Comparison of ENCODE assay signal across 8 mouse cellular contexts in the genomic region with DNA sequence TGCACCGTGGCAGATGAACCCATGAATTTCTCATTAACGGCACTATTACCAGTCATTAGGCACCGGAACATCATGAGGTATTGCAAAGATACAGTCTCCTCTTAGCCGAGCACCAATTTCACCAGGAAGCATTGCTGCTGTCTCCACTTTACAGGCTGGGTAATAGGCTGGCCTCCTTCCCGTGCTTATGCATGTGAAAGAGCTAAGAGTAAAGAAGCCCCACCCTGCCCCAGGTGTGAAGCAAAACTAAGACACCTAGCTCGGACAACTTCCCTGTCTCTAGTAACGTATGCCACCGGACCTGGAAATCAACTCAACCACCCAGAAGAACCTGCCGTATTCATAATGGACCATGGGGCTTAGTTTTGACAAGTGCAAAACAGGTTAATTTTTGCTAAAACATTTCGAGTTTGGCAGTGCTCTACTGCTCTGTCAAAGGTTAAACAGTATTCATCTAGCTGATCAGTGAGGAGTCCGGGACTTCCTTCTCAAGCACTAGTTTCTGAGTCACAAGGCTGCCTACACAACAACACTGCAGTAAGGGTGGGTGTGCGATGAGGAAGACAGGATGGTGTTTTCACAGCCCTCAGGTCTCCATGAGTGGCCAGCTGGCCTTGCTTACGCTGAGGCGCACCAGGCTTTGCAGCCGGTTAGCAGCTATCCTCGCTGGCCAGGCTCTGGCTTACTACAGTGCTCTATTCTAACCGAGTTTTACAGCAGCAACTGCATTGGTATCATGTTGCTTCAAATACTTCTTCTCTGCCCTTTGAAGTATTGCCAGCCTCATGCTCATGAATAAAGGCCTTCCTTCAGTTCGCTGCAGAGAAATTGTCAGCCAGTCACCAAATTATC.
DNase-seq lines count a peak whose midpoint lies in the region; ATAC-seq lines count a peak whose summit lies in the region.

No protein-coding gene starts in this region.

- no peaks in the 10 kb centered on the region for H3K36me3 ChIP-seq in forebrain, embryonic 15.5 days

- no peak overlapping the region; the same call in 1 of the 2 replicates for H3K27ac ChIP-seq in forebrain, embryonic 15.5 days (replicated peaks)

- ATAC-seq in forebrain, embryonic 15.5 days (replicated peaks), result peak; percentile 14; the same call in 1 of the 2 replicates
- no peak for ATAC-seq in granulocyte monocyte progenitor cell, adult 5-6 weeks (replicated peaks; ENCODE audit: poor library complexity, severe bottlenecking)

- intact Hi-C loops in left cerebral cortex, postnatal 4 days (cut with DNase I), result no loop called here

- no peak overlapping the region for H3K4me3 ChIP-seq in forebrain, embryonic 15.5 days

- no peaks in the 10 kb centered on the region; the same call in 1 of the 2 replicates for H3K27me3 ChIP-seq in forebrain, embryonic 15.5 days

- H3K4me2 ChIP-seq in forebrain, embryonic 15.5 days (replicated peaks), result no peak overlapping the region

- H3K9me3 ChIP-seq in forebrain, embryonic 15.5 days, result no peaks in the 10 kb centered on the region

- peak; percentile 57 for DNase-seq in kidney, adult 9 months
- no peak for DNase-seq in kidney, postnatal 25 days
- DNase-seq in brain, adult 2 months (ENCODE audit: low read depth, low spot score), result peak; percentile 82
- peak; percentile 31 for DNase-seq in left cerebral cortex, postnatal 4 days
- no peak for DNase-seq in thymus, postnatal 0 days (ENCODE audit: low spot score)
- DNase-seq in ovary, postnatal 10 days (ENCODE audit: low spot score), result no peak

- peaks cover 37% of the 10 kb centered on the region for H3K4me1 ChIP-seq in forebrain, embryonic 15.5 days

- WGBS in forebrain, embryonic 15.5 days, result 54% methylated on average over 18 of the region's 18 CpGs

- H3K9ac ChIP-seq in forebrain, embryonic 15.5 days (replicated peaks), result no peak overlapping the region

Comparison
In these comparisons a context has a peak if more than half of its experiments do, and no peak if none do; other contexts are left out.
1. DNase-seq: peak in kidney, adult 9 months (single experiment), brain, adult 2 months (single experiment) and left cerebral cortex, postnatal 4 days (single experiment); none in kidney, postnatal 25 days (0 of 2), thymus, postnatal 0 days (single experiment) and ovary, postnatal 10 days (single experiment).